Mouse (Mus musculus) 416B (cell line): ENCODE data around the gene Hist1h3d.
"Not testable (repeated sequence)": the region's sequence is repeated elsewhere in the genome, so short reads cannot be mapped to it uniquely, and the experiment has no call there.

Experiments used
- DNase-seq: peaks from one replicate; pipeline ENCODE4 v3.0.0; 2011; ENCODE audit warnings: low read depth

Hist1h3d gene

DNA sequence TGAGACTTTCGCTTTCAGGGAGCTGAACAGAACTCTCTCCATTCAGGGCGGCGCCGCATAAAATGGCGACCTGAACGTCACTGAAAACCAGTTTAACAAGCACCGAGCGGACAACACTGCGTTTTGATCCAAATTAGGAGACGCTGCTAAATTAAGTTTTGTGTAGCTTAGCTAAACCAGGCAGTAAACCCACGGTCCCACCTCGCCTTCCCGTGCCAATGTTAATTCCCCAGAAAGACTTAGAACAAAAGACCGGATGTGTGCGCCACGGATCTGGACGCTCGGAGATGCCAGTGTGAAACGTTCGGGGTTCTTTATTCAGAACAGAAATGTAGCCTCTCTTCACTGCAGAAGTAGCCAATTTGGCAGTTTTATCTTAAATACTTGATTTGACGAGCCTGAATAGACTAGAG is 9.5 kb downstream of the Hist1h3d start:
- DNase-seq: peak; percentile 91

DNA sequence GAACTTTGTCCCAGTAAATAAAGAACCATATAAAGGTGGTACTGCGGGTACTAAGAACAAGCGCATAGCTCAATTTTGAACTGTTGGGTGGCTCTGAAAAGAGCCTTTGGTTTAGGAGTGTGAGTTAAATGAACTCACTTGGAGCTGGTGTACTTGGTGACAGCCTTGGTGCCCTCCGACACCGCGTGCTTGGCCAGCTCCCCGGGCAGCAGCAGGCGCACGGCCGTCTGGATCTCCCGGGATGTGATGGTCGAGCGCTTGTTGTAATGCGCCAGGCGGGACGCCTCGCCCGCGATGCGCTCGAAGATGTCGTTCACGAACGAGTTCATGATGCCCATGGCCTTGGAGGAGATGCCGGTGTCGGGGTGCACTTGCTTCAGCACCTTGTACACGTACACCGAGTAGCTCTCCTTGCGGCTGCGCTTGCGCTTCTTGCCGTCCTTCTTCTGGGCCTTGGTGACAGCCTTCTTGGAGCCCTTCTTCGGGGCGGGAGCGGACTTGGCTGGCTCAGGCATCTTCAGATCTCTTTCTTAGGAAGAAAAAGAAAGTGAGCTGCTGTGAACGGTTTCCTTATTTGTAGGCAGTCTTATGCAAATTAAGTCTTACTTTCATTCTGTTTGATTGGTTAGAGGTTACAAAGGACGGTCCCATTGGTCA is 10.0 kb downstream of the Hist1h3d start:
- DNase-seq: peak; percentile 99

DNA sequence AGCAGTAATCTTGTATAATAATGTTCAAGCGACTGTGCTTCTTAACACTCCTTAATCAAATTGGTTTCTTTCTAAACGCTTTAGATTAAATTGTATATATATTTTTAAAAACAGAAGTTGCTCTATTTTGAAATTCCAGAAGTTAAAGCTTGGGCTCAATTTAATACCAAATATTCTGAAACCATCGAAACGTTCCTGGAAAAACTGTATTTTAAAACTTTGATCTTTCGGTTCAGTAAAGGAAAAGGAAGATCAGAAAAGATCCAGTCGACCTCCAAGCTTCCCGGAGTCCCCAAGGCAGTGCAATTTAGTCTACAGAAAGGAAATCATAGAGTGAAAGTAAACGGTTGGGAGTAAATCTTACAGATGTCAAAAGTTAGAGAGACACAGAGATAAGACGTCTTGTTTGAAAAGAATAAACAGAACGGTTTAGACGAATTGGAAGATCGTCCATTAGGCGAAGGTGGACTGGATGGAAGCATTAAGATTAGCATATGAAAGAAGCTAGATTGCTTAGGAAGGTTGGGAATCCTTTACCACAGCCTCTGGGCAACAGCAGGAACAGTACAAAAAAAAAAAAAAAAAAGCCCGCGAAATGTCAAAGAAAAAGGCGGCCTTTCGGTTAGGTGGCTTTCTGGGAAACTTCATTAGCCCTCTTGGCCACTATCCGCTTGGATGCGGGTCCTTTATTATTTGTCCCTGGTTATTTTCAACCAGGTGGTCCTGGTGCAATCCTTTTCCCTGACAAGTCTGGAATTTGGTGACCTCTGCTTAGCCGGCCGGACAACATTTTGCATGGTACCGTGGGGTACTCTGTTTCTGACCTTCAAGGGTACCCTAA is 10.8 kb downstream of the Hist1h3d start:
- DNase-seq: peak; percentile 73

DNA sequence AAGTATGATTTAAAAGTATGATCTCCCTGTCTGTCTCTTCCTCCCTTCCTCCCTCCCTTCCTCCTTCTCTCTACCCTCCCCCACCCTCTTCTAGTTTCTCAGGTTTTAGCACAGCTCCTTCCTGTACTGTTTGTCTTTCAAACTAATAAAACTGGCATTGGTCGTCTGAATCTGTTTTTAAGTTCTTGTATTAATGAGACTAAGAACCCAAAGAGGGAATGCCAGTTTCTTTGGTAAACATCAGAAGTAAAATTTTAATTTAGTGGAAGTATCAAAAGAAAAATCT is 11.3 kb downstream of the Hist1h3d start:
- DNase-seq: peak; percentile 68

DNA sequence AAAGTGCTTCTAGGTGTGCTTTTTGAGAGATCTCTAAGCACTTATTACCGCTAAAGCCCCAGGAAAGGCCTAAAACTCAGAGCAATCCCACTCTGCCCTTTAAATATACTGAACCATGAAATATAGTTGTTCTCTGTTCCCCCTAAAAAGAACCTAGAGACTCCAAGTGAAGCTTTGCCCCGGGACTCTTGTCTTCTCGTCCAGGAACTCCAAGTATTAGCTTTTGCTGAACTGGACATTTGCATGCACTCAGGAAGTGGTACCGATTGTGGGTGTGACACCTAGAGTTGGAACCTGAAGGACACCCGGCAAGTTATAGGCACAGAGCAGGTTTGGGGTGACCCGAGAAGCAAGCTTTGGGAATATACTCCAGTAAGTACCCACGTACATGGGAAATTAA is 15.6 kb downstream of the Hist1h3d start:
- DNase-seq: no peak

DNA sequence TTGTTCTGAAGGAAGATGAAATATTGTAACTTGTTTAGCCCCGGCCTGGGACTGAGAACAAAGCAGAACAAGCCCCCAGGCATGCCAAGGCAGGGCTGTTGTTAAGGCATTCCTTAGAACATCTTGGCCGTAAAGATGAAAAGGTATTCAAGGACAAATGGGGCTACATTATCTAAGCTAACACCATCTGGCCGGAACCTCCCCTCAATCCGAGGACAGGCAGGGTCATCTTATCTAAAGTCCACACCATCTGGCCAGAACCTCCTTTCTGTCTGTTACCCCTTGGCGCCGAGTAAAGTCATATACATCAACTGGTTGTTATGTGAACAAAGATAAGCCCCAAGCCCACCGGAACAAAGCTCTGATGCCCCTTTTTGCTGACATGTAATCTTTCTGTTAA is 16.3 kb downstream of the Hist1h3d start:
- not testable (repeated sequence) for DNase-seq

DNA sequence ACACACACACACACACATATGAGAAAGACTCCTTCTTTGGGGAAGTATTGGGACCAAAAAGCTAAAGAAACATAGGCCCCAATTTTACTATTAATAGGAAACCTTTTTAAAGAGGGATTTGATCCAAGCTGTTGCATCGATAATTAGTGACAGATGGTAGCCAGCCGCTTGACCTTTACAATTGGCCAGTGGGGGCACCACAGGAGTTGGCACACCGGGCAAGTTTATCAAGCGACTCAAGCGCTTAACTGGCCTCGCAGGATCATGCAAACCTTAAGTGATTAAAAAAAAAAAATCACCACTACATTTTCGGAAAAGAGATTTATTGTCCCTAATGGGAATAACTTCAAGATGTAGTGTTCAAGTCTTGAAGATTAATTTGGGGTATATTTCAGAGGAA is 17.1 kb downstream of the Hist1h3d start:
- no peak for DNase-seq

DNA sequence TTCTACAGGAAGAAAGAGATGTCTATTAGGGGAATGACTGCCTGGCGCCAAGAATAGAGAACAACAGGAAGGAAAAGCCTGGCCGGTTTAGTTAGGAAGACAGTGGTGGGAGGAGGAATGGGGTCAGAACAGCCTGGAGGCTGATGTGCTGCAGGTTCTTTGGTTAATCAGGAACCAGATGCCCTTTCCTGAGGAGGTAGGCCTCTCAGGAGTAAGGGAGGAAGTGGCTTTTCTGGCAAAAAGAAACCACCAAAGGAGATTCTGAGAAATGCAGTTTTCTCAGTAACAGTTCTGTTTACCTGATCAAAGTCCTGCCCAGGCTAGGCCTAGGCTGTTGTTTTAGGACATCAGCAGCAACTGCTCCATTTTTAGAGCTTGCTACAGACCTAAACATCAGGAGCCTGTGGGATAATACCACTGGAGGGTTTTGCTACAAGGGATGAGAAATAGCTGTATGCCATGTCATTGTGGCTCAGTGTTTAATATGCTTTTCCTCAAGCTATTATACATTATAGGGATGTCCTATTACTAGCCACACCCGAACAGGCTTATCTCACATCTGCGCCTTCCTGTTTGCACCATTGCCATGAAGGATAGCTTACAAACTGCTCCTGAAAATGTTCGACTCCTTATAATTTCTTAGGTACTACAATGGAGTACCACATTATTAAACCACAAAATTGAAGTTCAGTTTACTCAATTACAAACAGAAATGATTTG is 17.6 kb downstream of the Hist1h3d start:
- DNase-seq: peak; percentile 85

DNA sequence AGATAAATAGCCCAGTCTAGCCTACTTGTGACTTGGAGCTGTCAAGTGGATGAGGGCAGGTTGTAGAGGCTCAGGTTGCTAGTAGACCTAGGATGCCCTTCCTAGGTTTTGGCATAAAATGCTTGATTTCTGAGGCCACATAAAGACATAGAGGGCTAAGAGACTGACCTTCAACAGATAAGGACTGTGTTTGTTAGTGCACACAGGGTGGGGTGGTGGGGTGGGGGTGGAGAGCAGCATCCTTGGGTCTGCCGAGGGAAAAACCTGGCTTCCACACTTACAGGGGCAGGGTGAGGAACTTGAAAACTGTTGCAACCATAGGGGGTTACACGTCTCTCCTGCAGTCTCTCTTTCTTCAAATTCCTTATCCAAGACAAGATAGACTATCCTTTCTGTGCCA is 19.6 kb downstream of the Hist1h3d start:
- DNase-seq: no peak

DNA sequence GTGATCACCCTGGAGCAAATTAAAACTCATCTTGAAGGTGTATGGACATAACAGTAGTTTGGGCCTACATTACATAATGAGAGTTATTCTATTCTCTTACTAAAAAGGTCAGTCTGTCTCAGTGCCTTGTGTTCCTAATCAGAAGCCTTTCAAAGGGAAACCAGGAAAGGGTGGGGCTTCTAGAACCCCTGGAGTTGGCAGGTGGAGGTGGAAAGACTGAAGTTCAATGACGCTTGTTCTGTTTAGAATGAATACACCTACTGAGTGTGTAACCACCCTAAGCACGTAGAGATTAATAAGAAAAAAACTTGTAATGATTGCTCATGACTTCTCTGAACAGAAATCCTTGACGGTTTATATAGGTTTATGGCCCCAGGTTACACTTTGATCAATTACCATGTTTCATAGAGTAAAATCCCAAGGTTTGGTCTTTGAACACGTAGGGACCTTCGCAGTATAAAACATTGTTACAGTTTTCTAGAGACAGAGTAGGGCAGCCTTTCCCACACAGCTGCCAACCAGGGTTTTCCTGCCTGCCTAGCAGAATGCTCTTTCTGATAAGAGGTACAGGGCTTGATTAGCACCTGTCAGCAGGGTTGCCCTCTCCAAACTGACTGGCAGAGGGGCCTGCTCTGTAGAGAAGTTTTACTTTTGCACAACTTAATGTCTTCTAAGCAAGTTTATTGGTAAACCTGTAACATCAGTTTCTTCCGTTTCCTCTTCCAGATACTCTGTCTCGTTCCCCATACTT is 20.2 kb downstream of the Hist1h3d start:
- no peak for DNase-seq

DNA sequence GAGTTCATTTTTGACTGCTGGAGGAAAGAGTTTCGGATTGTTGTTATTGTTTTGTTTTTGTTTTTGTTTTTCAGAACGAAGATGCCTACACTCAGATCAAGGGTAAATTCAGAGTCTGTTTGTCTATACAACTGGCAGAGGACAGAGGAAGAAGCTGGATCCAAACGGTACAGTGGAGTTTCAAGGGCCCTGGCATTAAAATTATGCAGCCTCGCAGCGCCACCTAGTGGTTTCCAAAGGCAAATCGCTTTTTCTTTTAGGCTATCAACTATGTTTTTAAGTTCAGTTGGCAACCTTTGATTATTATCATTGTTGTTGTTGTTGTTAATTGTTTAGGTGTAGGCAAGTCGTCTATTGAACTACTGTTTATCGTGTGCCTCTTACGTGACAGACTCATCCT is 22.4 kb downstream of the Hist1h3d start:
- peak; percentile 89 for DNase-seq

DNA sequence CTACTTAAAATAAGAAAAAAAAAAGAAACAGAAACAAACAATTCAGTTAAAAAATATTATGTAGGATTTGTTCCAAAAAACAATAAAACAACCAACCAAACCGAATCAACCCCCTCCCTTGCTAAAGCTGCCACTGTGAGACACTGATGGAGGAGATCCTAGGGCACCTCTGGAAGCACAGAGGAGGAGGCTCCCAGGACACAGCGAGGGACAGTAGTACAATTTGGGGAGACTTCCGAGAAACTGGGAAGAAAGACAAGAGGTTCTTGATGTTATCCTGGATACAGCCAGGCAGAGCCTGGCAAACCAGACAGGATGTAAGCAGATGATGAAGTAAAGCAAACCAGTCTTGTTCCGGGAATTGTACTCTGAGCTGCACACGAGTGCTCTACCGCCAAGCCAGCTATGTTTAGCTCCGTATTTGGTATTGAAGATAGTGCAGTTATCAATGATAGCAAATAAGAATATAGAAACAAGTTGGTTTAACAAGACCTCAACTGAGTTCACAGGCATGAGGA is 27.7 kb downstream of the Hist1h3d start:
- no peak for DNase-seq

DNA sequence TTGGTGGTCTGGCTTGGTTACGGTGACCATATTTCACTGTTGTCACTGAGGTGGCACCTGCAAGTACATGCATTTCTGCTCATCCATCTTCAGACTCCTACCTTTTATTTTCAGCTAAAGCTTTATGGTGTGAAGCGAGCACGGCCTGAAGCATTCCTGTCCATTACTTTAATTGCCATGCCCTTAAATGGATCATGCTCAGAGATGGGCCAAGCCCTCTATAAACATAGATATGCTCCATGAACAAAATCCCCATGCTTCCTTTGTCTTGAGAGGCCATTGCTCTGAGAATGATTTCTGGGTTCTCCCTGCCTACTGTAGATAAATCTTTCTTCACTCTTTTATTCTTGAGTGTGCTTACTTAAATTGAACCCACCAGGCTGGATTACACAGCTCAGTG is 28.9 kb downstream of the Hist1h3d start:
- DNase-seq: no peak

DNA sequence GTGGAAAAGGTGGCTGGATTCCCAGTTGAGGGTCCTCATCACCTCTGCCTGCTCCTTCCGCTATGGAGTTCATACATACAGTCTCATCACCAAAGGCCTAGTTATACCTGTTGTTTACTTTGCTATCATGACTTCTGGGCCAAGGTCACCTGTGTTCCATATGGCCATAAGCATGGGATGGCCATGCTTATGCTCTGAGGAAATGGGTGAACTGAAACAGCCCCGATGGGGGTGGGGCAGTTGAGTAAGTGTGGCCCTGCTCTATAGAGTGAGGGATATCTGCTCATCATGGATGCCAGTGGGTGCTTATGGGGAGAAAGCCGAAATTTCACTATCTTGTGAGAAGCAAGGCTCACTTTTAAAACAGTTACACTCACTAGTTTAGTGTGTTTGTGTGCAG is 29.5 kb downstream of the Hist1h3d start:
- DNase-seq: no peak

DNA sequence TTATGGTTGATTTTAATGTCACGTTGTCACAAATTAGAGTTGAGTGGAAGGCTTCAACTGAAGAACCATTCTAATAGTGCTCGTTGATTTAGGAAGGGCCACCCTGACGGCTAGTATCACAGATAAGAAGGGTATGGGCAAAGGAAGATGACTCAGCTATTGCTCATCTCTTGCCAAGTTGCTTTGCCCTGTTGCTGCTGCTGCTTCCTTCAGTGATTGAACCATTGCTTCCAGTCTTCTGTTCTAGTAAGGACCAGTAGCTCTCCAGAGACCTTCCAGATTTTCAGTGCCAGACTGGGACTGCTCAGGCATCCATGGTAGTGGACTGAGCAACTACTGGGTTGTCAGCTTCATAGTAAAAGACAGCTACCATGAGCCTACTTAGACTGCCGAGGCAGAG is 33.6 kb downstream of the Hist1h3d start:
- peak; percentile 91 for DNase-seq

DNA sequence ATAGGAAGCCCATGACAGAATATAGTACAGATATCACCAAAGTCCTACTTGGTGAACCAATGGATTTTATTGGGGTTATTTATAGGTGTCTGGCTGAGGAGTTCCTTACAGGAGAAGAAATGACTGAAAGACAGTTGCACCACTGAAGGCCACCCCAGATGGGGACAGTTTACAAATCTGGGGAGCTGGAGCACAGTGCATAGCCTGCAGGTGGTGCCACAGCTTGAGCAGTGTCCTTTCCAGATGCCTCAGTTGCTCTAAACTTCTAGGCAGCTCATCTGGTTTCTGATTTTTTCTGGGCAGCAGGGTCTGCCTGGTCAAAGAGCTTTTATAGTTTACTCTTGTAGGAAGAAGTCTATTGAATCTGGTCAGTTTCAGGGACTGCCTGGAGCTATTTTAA is 34.3 kb downstream of the Hist1h3d start:
- DNase-seq: peak; percentile 28

DNA sequence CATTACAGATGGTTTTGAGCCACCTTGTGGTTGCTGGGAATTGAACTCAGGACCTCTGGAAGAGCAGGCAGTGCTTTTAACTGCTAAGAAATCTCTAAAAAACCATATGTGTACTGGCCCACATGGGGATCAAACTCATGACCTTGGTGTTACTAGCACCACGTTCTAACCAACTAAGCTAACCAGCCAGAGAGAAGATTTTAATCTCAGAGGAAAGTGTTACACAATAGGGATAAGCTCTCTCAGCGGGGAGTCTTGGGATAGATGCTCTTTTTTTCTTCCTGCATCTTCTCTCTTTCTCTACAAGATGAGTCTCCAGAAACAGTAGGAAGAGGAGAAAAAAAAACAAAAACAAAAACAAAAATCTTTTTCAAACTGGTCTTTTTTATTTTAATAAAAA is 34.8 kb downstream of the Hist1h3d start:
- DNase-seq: peak; percentile 69

DNA sequence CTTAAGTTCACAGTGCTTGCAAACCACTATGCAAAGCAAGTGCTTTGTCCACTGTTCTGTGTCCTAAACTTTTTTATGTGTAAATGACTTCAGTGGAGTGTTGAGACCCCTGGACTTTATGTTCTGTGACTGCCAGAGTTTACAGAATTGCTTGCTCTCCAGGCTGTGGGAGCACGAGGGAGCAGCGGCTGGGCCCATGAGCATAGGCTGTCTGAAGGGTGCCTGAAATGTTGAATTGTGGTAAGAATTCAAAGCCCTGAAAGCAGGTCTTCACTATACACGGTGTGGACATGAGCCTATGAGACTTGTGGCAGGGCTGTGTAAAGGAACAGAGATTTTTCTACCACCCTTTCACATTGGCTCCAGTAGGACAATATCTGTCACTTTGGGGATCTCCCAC is 36.1 kb downstream of the Hist1h3d start:
- DNase-seq: no peak

DNA sequence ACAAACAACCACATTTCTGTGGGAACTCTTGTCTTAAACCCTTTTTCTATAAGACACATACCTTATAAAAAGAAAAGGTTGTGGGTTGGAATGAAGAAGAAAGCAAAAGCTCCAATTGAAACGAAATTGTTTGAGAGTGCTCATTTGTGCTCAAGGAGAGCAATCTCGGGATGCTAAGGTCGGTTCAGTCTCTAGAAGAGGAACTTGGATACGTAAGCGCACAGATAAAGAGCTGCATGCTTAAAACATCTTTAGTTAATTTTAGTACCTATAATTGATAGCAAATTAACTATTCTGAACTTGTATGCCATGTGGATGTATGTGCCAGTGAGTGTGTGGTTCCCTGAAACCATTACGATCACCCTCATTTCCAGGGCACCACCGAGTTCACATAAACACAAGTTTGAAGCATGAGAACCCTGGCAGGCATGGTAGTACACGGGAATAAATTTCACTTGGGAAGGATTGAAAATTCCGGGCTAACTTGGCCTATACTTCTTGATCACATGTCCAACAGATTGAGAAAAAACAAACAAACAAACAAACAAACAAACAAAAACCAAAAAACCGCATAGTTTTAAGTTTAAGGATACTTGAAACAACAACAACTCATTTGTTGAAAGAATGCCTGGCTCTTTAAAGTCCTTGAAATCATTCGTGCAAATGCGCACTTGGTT is 44.6 kb downstream of the Hist1h3d start:
- DNase-seq: peak; percentile 70

DNA sequence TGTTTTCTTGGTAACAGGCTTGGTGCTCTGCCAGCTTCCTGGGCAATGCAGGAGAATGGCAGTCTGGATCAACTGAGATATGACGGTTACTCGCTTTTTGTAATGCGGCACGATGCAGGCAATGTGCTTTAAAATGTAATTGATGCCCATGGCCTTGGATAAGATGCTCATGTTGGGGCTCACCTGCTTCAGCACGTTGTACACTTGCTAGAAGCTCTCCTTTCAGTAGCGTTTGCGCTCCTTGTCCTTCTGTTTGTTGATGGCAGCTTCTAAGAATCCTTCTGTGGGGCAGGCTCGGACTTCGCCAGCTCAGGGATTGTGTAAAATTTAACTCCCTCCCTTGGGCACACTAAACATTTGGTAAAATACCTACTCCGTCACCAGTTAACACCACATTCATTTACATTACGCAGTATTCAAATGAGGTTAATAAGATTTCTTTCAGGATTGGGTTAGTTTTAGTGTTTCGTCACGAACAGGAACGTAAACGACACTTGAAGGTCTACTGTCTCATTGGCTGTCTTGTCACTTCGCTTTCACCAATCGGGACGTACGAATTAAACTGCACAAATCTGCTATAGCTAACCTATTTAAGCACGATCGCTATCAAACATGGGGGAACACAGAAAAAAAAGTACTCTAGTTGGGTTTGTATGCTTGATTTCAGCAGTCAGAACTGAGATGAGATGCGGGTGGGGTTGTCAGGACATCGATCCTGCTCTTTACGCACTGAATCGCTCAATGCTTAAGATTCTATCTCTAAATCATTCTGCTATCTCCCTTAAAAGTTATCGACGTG is 45.4 kb downstream of the Hist1h3d start, which contains the start of gene Hist1h2be:
TSS of gene Hist1h2be (minus strand) at position 392 of the 799 bp plus-strand sequence.
- peak; percentile 100 for DNase-seq
